Mouse (Mus musculus): ENCODE data around the gene Camkk2.

Camkk2 gene

GRCm38 (mm10) chr5:122779277-122779834 is at the start of gene Camkk2:
Camkk2 (minus strand) TSS chr5:122779409.
- in situ Hi-C loops (cut with MboI, MseI): no loop called here

GRCm38 (mm10) chr5:122825099-122825498 is 45.9 kb upstream of the Camkk2 start:
- in situ Hi-C loops (cut with MboI, MseI): no loop called here

GRCm38 (mm10) chr5:122824450-122824849 is 45.2 kb upstream of the Camkk2 start:
- in situ Hi-C loops (cut with MboI, MseI): no loop called here

GRCm38 (mm10) chr5:122823976-122824375 is 44.8 kb upstream of the Camkk2 start:
- in situ Hi-C loops (cut with MboI, MseI): no loop called here

- in situ Hi-C loops (cut with MboI, MseI): no loop called here
Observed at GRCm38 (mm10) chr5:122822441-122822840, 43.2 kb upstream of the Camkk2 start.

GRCm38 (mm10) chr5:122821524-122821885 is 42.3 kb upstream of the Camkk2 start:
- in situ Hi-C loops (cut with MboI, MseI): no loop called here

- in situ Hi-C loops (cut with MboI, MseI): no loop called here
Observed at GRCm38 (mm10) chr5:122820777-122821523, 41.7 kb upstream of the Camkk2 start, which contains the start of gene Anapc5. Anapc5 (minus strand) TSS chr5:122821339.

- in situ Hi-C loops (cut with MboI, MseI): no loop called here
Observed at GRCm38 (mm10) chr5:122812699-122813098, 33.5 kb upstream of the Camkk2 start.

- in situ Hi-C loops (cut with MboI, MseI): no loop called here
Observed at GRCm38 (mm10) chr5:122811364-122812079, 32.3 kb upstream of the Camkk2 start.

- in situ Hi-C loops (cut with MboI, MseI): no loop called here
Observed at GRCm38 (mm10) chr5:122805503-122805902, 26.3 kb upstream of the Camkk2 start.

GRCm38 (mm10) chr5:122802706-122803105 is 23.5 kb upstream of the Camkk2 start:
- in situ Hi-C loops (cut with MboI, MseI): no loop called here

GRCm38 (mm10) chr5:122801684-122802083 is 22.5 kb upstream of the Camkk2 start:
- in situ Hi-C loops (cut with MboI, MseI): no loop called here

- in situ Hi-C loops (cut with MboI, MseI): no loop called here
Observed at GRCm38 (mm10) chr5:122800345-122801010, 21.3 kb upstream of the Camkk2 start.

GRCm38 (mm10) chr5:122799379-122800344 is 20.5 kb upstream of the Camkk2 start:
- in situ Hi-C loops (cut with MboI, MseI): no loop called here

- in situ Hi-C loops (cut with MboI, MseI): no loop called here
Observed at GRCm38 (mm10) chr5:122798557-122799378, 19.6 kb upstream of the Camkk2 start.

GRCm38 (mm10) chr5:122797866-122798265 is 18.7 kb upstream of the Camkk2 start:
- in situ Hi-C loops (cut with MboI, MseI): no loop called here

- in situ Hi-C loops (cut with MboI, MseI): no loop called here
Observed at GRCm38 (mm10) chr5:122788696-122789095, 9.5 kb upstream of the Camkk2 start.

GRCm38 (mm10) chr5:122786035-122786819 is 7.0 kb upstream of the Camkk2 start:
- in situ Hi-C loops (cut with MboI, MseI): no loop called here

GRCm38 (mm10) chr5:122783726-122784406 is 4.7 kb upstream of the Camkk2 start:
- in situ Hi-C loops (cut with MboI, MseI): no loop called here
